Mouse (Mus musculus): Measurements from ENCODE around the gene 9230110F15Rik. TPM values are rescaled to one million over a fixed set of nuclear protein-coding genes. Genes with fewer than 3 reads are reported as not detected.
"Not testable (repeated sequence)": the region's sequence is repeated elsewhere in the genome, so short reads cannot be mapped to it uniquely, and the experiment has no call there.

9230110F15Rik gene
- polyA plus RNA-seq (2014; fragmentation: Nextera tagmentation; extraction: Ambion mirVana), result not detected in 2 replicates

DNA sequence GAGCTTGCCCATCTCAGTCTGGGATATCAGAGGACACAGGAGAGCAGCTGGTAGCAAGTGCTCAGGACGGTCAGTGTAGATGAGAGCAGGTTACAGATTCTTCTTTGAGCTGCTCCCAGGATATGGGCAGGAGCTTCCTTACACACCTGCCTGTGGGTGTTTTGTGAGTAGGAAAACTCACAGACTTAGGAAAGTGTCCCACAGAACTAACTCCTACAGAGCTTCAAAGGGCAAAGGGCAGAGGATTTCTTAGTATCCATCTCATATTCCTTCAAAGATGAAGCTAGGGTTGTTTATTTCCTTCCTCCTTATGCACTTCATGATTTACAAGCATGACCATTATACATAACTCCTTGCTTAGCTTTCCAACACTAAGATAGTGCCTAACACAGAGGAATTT is at the start of gene 9230110F15Rik:
Gene 9230110F15Rik, minus strand, starts transcription at position 101 of the 400 bp plus-strand sequence.
- Histone ChIP-seq H3K27me3 (ENCODE audit: control insufficient read depth, insufficient read depth, low read length) (no peaks in the 10 kb centered on the region), H3K4me1 (ENCODE audit: control insufficient read depth, insufficient read depth, low read length) (no peaks in the 10 kb centered on the region), H3K4me3 (ENCODE audit: low read depth, low read length) (no peak within 1 kb of the TSS), H3K9ac (ENCODE audit: low read length) (no peak within 1 kb of the TSS), H3K9me3 (ENCODE audit: control insufficient read depth, low read length) (no peaks in the 10 kb centered on the region; the same call in 1 of the 2 replicates), H3K4me2 (ENCODE audit: low read depth, severe bottlenecking) (no peak within 1 kb of the TSS), H3K27ac (replicated peaks; ENCODE audit: low read depth, low read length) (no peak within 1 kb of the TSS), H3K36me3 (ENCODE audit: control insufficient read depth, insufficient read depth, low read length) (no peaks in the 10 kb centered on the region)
- 92% methylated on average over 1 of the region's 1 CpGs for WGBS
- ATAC-seq (ENCODE audit: insufficient number of reproducible peaks, low FRiP score, low TSS enrichment, low read depth), result no peak
- no peak for DNase-seq (ENCODE audit: low spot score)

DNA sequence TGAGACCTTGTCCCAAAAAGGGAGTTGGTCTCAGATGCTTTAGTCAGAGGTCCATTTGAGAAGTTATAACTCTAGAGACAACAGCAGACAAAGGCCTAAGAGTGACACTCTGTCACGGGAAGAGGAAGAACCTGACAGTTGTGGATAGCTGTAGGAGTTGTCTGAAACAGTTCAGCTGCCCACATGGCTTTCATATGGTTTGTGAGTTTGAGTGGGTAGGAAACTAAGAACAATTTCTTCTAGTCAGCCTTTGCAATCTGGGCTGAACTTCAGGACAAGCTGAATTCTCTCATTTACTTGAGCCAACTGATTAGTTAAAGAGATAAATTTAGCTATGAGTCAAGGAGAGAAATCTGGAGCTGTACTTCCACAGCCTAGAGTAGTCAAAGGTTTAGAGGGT is 49.2 kb upstream of the 9230110F15Rik start:
- 77% methylated on average over 1 of the region's 1 CpGs for WGBS

DNA sequence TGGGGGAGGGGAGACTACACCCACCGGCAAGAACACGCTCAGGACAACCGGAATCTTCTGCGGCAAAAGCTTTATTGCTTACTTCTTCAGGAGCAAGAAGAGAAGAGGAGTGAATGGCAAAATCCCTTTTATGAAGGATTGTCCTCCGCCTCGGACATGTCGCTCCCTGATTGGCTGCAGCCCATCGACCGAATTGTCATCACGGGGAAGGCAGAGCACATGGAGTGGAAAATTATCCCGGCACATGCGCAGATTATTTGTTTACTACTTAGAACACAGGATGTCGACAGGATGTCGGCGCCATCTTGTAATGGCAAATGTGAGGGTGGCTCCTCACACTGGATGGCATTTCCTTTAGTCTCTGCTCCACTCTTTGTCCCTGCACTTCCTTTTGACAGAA is 26.1 kb downstream of the 9230110F15Rik start:
- not testable (repeated sequence) for H3K4me1 ChIP-seq (ENCODE audit: control insufficient read depth, insufficient read depth, low read length); H3K9ac ChIP-seq (ENCODE audit: low read length); H3K4me2 ChIP-seq (ENCODE audit: low read depth, severe bottlenecking); H3K27me3 ChIP-seq (ENCODE audit: control insufficient read depth, insufficient read depth, low read length); ATAC-seq (ENCODE audit: insufficient number of reproducible peaks, low FRiP score, low TSS enrichment, low read depth); DNase-seq (ENCODE audit: low spot score); H3K4me3 ChIP-seq (ENCODE audit: low read depth, low read length); H3K36me3 ChIP-seq (ENCODE audit: control insufficient read depth, insufficient read depth, low read length); H3K27ac ChIP-seq (replicated peaks; ENCODE audit: low read depth, low read length); H3K9me3 ChIP-seq (ENCODE audit: control insufficient read depth, low read length)
- WGBS, result 92% methylated on average over 15 of the region's 15 CpGs

More for the DNA sequence above, 49.2 kb upstream of the 9230110F15Rik start:
- not testable (repeated sequence) for H3K9ac ChIP-seq (ENCODE audit: low read length); ATAC-seq (ENCODE audit: insufficient number of reproducible peaks, low FRiP score, low TSS enrichment, low read depth); H3K9me3 ChIP-seq (ENCODE audit: control insufficient read depth, low read length); H3K27ac ChIP-seq (replicated peaks; ENCODE audit: low read depth, low read length); H3K4me1 ChIP-seq (ENCODE audit: control insufficient read depth, insufficient read depth, low read length); DNase-seq (ENCODE audit: low spot score); H3K27me3 ChIP-seq (ENCODE audit: control insufficient read depth, insufficient read depth, low read length); H3K4me3 ChIP-seq (ENCODE audit: low read depth, low read length); H3K36me3 ChIP-seq (ENCODE audit: control insufficient read depth, insufficient read depth, low read length); H3K4me2 ChIP-seq (ENCODE audit: low read depth, severe bottlenecking)

DNA sequence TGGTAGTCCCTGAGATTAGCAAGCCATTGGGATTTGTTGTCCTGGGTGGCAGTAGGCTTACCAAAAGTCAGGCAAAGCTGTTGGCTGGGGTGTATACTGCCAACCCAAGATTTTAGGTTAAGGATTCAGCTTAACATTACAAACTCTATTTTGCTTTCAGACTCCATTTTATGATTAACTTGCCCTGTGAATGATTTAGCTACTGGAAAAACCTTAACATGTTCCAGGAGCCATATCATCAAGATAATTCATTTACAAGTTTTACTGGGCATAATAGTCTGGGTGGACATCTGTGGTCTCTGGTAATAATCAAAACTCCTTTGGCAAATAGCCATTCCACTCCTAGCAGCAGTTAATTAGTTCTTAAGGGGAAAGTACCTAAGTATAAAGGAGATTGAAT is 45.8 kb downstream of the 9230110F15Rik start:
- Histone ChIP-seq H3K27me3 (ENCODE audit: control insufficient read depth, insufficient read depth, low read length) (no peaks in the 10 kb centered on the region), H3K4me1 (ENCODE audit: control insufficient read depth, insufficient read depth, low read length) (no peaks in the 10 kb centered on the region), H3K4me3 (ENCODE audit: low read depth, low read length) (no peak overlapping the region), H3K9me3 (ENCODE audit: control insufficient read depth, low read length) (peaks cover 3% of the 10 kb centered on the region; the same call in 1 of the 2 replicates), H3K9ac (ENCODE audit: low read length) (no peak overlapping the region), H3K4me2 (ENCODE audit: low read depth, severe bottlenecking) (no peak overlapping the region), H3K27ac (replicated peaks; ENCODE audit: low read depth, low read length) (no peak overlapping the region), H3K36me3 (ENCODE audit: control insufficient read depth, insufficient read depth, low read length) (no peaks in the 10 kb centered on the region)
- ATAC-seq (ENCODE audit: insufficient number of reproducible peaks, low FRiP score, low TSS enrichment, low read depth) (no peak), DNase-seq (ENCODE audit: low spot score) (no peak)

DNA sequence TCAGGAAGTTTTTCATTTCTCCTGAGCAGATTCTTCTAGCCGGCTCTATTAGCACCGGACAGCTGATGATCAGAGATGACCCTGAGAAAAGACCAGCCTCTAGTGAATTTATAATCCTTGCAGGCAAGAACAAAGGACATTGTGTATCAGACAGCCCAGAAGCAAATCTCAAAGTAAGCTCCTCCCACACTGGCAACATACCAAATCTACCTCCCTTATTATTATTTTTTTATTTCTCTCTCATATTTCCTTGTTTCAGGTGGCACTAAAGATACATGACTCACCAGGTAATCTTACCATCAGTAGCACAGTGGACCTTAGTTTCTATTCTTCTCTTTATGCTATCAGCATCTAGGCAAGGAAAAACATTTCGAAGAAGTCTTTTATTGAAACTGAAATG is 53.9 kb downstream of the 9230110F15Rik start, which contains the start of the genes Gm27235 and D730048I06Rik:
Gene Gm27235, minus strand, starts transcription at position 101 of the 400 bp plus-strand sequence.
Gene D730048I06Rik, minus strand, starts transcription at position 112 of the 400 bp plus-strand sequence.
- Histone ChIP-seq H3K4me2 (ENCODE audit: low read depth, severe bottlenecking) (no peak within 1 kb of the TSS), H3K9me3 (ENCODE audit: control insufficient read depth, low read length) (no peaks in the 10 kb centered on the region; the same call in 1 of the 2 replicates), H3K36me3 (ENCODE audit: control insufficient read depth, insufficient read depth, low read length) (no peaks in the 10 kb centered on the region), H3K4me1 (ENCODE audit: control insufficient read depth, insufficient read depth, low read length) (no peaks in the 10 kb centered on the region), H3K27ac (replicated peaks; ENCODE audit: low read depth, low read length) (no peak within 1 kb of the TSS), H3K4me3 (ENCODE audit: low read depth, low read length) (no peak within 1 kb of the TSS), H3K9ac (ENCODE audit: low read length) (no peak within 1 kb of the TSS), H3K27me3 (ENCODE audit: control insufficient read depth, insufficient read depth, low read length) (no peaks in the 10 kb centered on the region)
- 95% methylated on average over 3 of the region's 3 CpGs for WGBS
- DNase-seq (ENCODE audit: low spot score) (no peak), ATAC-seq (ENCODE audit: insufficient number of reproducible peaks, low FRiP score, low TSS enrichment, low read depth) (no peak)

Other genes with a start within 250 kb of the 9230110F15Rik start
- not detected in 2 replicates for gene Pate4, start 232.2 kb downstream of the 9230110F15Rik start, polyA plus RNA-seq (2014; fragmentation: Nextera tagmentation; extraction: Ambion mirVana)
- gene Pate3, start 195.9 kb downstream of the 9230110F15Rik start, polyA plus RNA-seq (2014; fragmentation: Nextera tagmentation; extraction: Ambion mirVana), result 0.14 TPM in 1 of 2 replicates, not detected in the other
- gene Pate1, start 156.8 kb downstream of the 9230110F15Rik start, polyA plus RNA-seq (2014; fragmentation: Nextera tagmentation; extraction: Ambion mirVana), result not detected in 2 replicates
- gene Gm17677, start 103.1 kb downstream of the 9230110F15Rik start, polyA plus RNA-seq (2014; fragmentation: Nextera tagmentation; extraction: Ambion mirVana), result not detected in 2 replicates
- not detected in 2 replicates for gene Gm17727, start 66.0 kb downstream of the 9230110F15Rik start, polyA plus RNA-seq (2014; fragmentation: Nextera tagmentation; extraction: Ambion mirVana)
- gene Gm27235, start 54.0 kb downstream of the 9230110F15Rik start, polyA plus RNA-seq (2014; fragmentation: Nextera tagmentation; extraction: Ambion mirVana), result not detected in 2 replicates
- gene D730048I06Rik, start 54.0 kb downstream of the 9230110F15Rik start, polyA plus RNA-seq (2014; fragmentation: Nextera tagmentation; extraction: Ambion mirVana), result not detected in 2 replicates
- not detected in 2 replicates for gene 9230113P08Rik, start 64.3 kb upstream of the 9230110F15Rik start, polyA plus RNA-seq (2014; fragmentation: Nextera tagmentation; extraction: Ambion mirVana)